Mouse (Mus musculus) MEL (cell line): ENCODE data around the gene Lgi1. TPM values are rescaled to one million over a fixed set of nuclear protein-coding genes. Genes with fewer than 3 reads are reported as not detected.

ENCODE experiments used
- DNase-seq: peaks from one replicate; pipeline ENCODE4 v3.0.0; 2011; ENCODE audit warnings: low read depth, low spot score
- H3K27ac ChIP-seq: 2 replicates; pipeline ENCODE4 v1.5.1; 2012; ENCODE audit warnings: low read depth, mild to moderate bottlenecking, control low read depth, low read length, moderate library complexity; ENCODE audit not compliant: control insufficient read depth
- H3K27me3 ChIP-seq, 2 experiments: fragments of 150-350 bp in 1 of 2; sonication (generic) in 1 of 2; 2 replicates each; pipeline ENCODE4 v1.6.1; 2012; ENCODE audit warnings: low read length in 2 of 2, mild to moderate bottlenecking in 2 of 2, improper control_type of control experiment in 1 of 2, moderate library complexity in 1 of 2; ENCODE audit not compliant: insufficient read depth in 2 of 2, control insufficient read depth in 1 of 2
- H3K36me3 ChIP-seq, 2 experiments: 2 replicates each; pipeline ENCODE4 v1.6.1; 2012 to 2014; ENCODE audit warnings: low read length in 2 of 2, improper control_type of control experiment in 1 of 2, inconsistent platforms in 1 of 2, mild to moderate bottlenecking in 1 of 2; ENCODE audit not compliant: insufficient read depth in 2 of 2, control insufficient read depth in 1 of 2
- H3K4me1 ChIP-seq, 2 experiments: fragments of 150-350 bp in 1 of 2; sonication (generic) in 1 of 2; 2 replicates each; pipeline ENCODE4 v1.6.1; 2012; ENCODE audit warnings: low read length in 2 of 2, improper control_type of control experiment in 1 of 2, mild to moderate bottlenecking in 1 of 2; ENCODE audit not compliant: insufficient read depth in 2 of 2, control insufficient read depth in 1 of 2
- H3K4me3 ChIP-seq, 2 experiments: fragments of 150-350 bp in 1 of 2; sonication (generic) in 1 of 2; 2 replicates each; pipeline ENCODE4 v1.5.1; 2012; ENCODE audit warnings: low read depth in 2 of 2, low read length in 2 of 2, mild to moderate bottlenecking in 2 of 2, moderate library complexity in 2 of 2, control low read depth in 1 of 2, improper control_type of control experiment in 1 of 2; ENCODE audit not compliant: control insufficient read depth in 1 of 2, insufficient read depth in 1 of 2
- H3K79me2 ChIP-seq: 2 replicates; pipeline ENCODE4 v1.6.1; 2012; ENCODE audit warnings: mild to moderate bottlenecking, low read length, moderate library complexity; ENCODE audit not compliant: control insufficient read depth, poor library complexity, insufficient read depth
- H3K9ac ChIP-seq: 2 replicates; pipeline ENCODE4 v1.6.1; 2012; ENCODE audit warnings: low read depth, mild to moderate bottlenecking, control low read depth, low read length, moderate library complexity; ENCODE audit not compliant: control insufficient read depth, poor library complexity, severe bottlenecking
- H3K9me3 ChIP-seq: fragments of 150-350 bp; sonication (generic); replicated peaks from 2 replicates; pipeline ENCODE4 v1.6.1; 2012; ENCODE audit warnings: mild to moderate bottlenecking, low read length, improper control_type of control experiment, moderate library complexity; ENCODE audit not compliant: insufficient read depth
- BHLHE40 ChIP-seq: IDR thresholded peaks from 2 replicates; pipeline ENCODE4 v1.6.1; 2012; ENCODE audit warnings: low read depth, mild to moderate bottlenecking, inconsistent platforms, low read length, improper control_type of control experiment, borderline replicate concordance
- CHD1 ChIP-seq: IDR thresholded peaks from 2 replicates; pipeline ENCODE4 v1.6.1; 2012; ENCODE audit warnings: low read depth, mild to moderate bottlenecking, inconsistent platforms, low read length, improper control_type of control experiment
- CHD2 ChIP-seq: IDR thresholded peaks from 2 replicates; pipeline ENCODE4 v1.6.1; 2011; ENCODE audit warnings: low read length, improper control_type of control experiment
- E2F4 ChIP-seq: IDR thresholded peaks from 2 replicates; pipeline ENCODE4 v1.6.1; 2011; ENCODE audit warnings: low read depth, low read length, improper control_type of control experiment, borderline replicate concordance
- EP300 ChIP-seq, 2 experiments: IDR thresholded peaks; 2 replicates each; pipeline ENCODE4 v1.6.1; 2011; ENCODE audit warnings: improper control_type of control experiment in 2 of 2, low read length in 2 of 2, low read depth in 1 of 2, mild to moderate bottlenecking in 1 of 2
- ETS1 ChIP-seq: IDR thresholded peaks from 2 replicates; pipeline ENCODE4 v1.6.1; 2012; ENCODE audit warnings: low read depth, mild to moderate bottlenecking, inconsistent platforms, low read length, improper control_type of control experiment, moderate library complexity
- GATA1 ChIP-seq: IDR thresholded peaks from 2 replicates; pipeline ENCODE4 v1.6.1; 2011; ENCODE audit warnings: low read depth, low read length, improper control_type of control experiment
- HCFC1 ChIP-seq: IDR thresholded peaks from 2 replicates; pipeline ENCODE4 v1.6.1; 2012; ENCODE audit warnings: low read depth, mild to moderate bottlenecking, inconsistent platforms, low read length, improper control_type of control experiment, moderate library complexity
- JUND ChIP-seq: IDR thresholded peaks from 2 replicates; pipeline ENCODE4 v1.6.1; 2011; ENCODE audit warnings: low read depth, mild to moderate bottlenecking, improper control_type of control experiment, low read length
- KAT2A ChIP-seq: conservative IDR thresholded peaks from 2 replicates; pipeline ENCODE4 v1.6.1; 2012; ENCODE audit warnings: low read depth, low read length, improper control_type of control experiment, inconsistent platforms
- MAFK ChIP-seq: IDR thresholded peaks from 2 replicates; pipeline ENCODE4 v1.6.1; 2011; ENCODE audit warnings: low read depth, mild to moderate bottlenecking, low read length, improper control_type of control experiment, borderline replicate concordance
- MAZ ChIP-seq: IDR thresholded peaks from 2 replicates; pipeline ENCODE4 v1.6.1; 2012; ENCODE audit warnings: low read depth, mild to moderate bottlenecking, inconsistent platforms, low read length, improper control_type of control experiment
- MXI1 ChIP-seq: IDR thresholded peaks from 2 replicates; pipeline ENCODE4 v1.6.1; 2011; ENCODE audit warnings: mild to moderate bottlenecking, low read depth, low read length, improper control_type of control experiment
- NRF1 ChIP-seq: IDR thresholded peaks from 2 replicates; pipeline ENCODE4 v1.6.1; 2014; ENCODE audit warnings: low read depth, mild to moderate bottlenecking, inconsistent platforms, low read length, improper control_type of control experiment, moderate library complexity; ENCODE audit not compliant: poor library complexity, insufficient read depth, severe bottlenecking
- POLR2A ChIP-seq, 2 experiments: IDR thresholded peaks; 2 replicates each; pipeline ENCODE4 v1.6.1; 2011 to 2012; ENCODE audit warnings: low read length in 2 of 2, mild to moderate bottlenecking in 2 of 2, control low read depth in 1 of 2, improper control_type of control experiment in 1 of 2, low read depth in 1 of 2, moderate library complexity in 1 of 2; ENCODE audit not compliant: control insufficient read depth in 1 of 2, insufficient read depth in 1 of 2, poor library complexity in 1 of 2
- RAD21 ChIP-seq: IDR thresholded peaks from 2 replicates; pipeline ENCODE4 v1.6.1; 2011; ENCODE audit warnings: mild to moderate bottlenecking, low read depth, low read length, improper control_type of control experiment
- SIN3A ChIP-seq: IDR thresholded peaks from 2 replicates; pipeline ENCODE4 v1.6.1; 2012; ENCODE audit warnings: low read length, improper control_type of control experiment, inconsistent platforms
- SMC3 ChIP-seq: IDR thresholded peaks from 2 replicates; pipeline ENCODE4 v1.6.1; 2011; ENCODE audit warnings: low read depth, low read length, improper control_type of control experiment
- TCF12 ChIP-seq: IDR thresholded peaks from 2 replicates; pipeline ENCODE4 v1.6.1; 2014; ENCODE audit warnings: low read depth, mild to moderate bottlenecking, inconsistent platforms, low read length, improper control_type of control experiment, moderate library complexity
- ZKSCAN1 ChIP-seq: IDR thresholded peaks from 2 replicates; pipeline ENCODE4 v1.6.1; 2012; ENCODE audit warnings: low read depth, mild to moderate bottlenecking, inconsistent platforms, low read length, improper control_type of control experiment, moderate library complexity
- ZNF384 ChIP-seq: IDR thresholded peaks from 2 replicates; pipeline ENCODE4 v1.6.1; 2012; ENCODE audit warnings: low read depth, mild to moderate bottlenecking, inconsistent platforms, low read length, improper control_type of control experiment
- polyA plus RNA-seq, 2 experiments: library from polyadenylated mRNA; stranded (reverse) in 1 of 2; unstranded in 1 of 2; fragments of >175 nt in 1 of 2; fragments of >200 nt in 1 of 2; gene quantifications; 2 replicates each; pipeline versions ENCODE4 v1.2.1 to v1.2.4; 2012; ENCODE audit warnings: low replicate concordance in 2 of 2, low read depth in 1 of 2; ENCODE audit not compliant: insufficient read length in 2 of 2, insufficient read depth in 1 of 2, missing spikeins in 1 of 2
- total RNA-seq: library from RNA; depleted of rRNA; stranded (reverse); fragments of 300-350 nt; gene quantifications from 2 replicates; pipeline ENCODE4 v1.2.3, GENCODE M21; 2012

Lgi1 gene
- total and polyA plus RNA-seq, 3 experiments: 0.01 TPM; not detected in 2

- TF ChIP-seq SMC3: no peak
- peak; percentile 85 for TF ChIP-seq HCFC1
- no peak for TF ChIP-seq CHD1
- TF ChIP-seq MXI1: no peak
- no peak for TF ChIP-seq SIN3A
- no peak for TF ChIP-seq ZNF384
- no peak for TF ChIP-seq BHLHE40
- TF ChIP-seq KAT2A: peak; percentile 42; the same call in 1 of the 2 replicates
- no peak for TF ChIP-seq RAD21
- TF ChIP-seq GATA1: no peak
- TF ChIP-seq CHD2: no peak
- TF ChIP-seq JUND: no peak
- no peak for TF ChIP-seq EP300 (IDR thresholded peaks at IDR 0.05; ENCODE audit: low read depth in 1 of 2, low read length in 2 of 2)
- TF ChIP-seq E2F4: no peak
- TF ChIP-seq NRF1: no peak
- TF ChIP-seq ZKSCAN1: no peak
- TF ChIP-seq MAZ: no peak
- no peak for DNase-seq
- Histone ChIP-seq H3K27me3 (no peaks in the 10 kb centered on the region), H3K4me3 (no peak overlapping the region), H3K9me3 (no peaks in the 10 kb centered on the region), H3K36me3 (no peaks in the 10 kb centered on the region), H3K27ac (no peak overlapping the region), H3K4me1 (no peaks in the 10 kb centered on the region), H3K79me2 (no peaks in the 10 kb centered on the region), H3K9ac (no peak overlapping the region)
Measured at GRCm38 (mm10) chr19:38258651-38259065, 5.7 kb upstream of the Lgi1 start.

- Histone ChIP-seq H3K4me3 (no peak overlapping the region), H3K9me3 (no peaks in the 10 kb centered on the region), H3K9ac (no peak overlapping the region), H3K27me3 (no peaks in the 10 kb centered on the region), H3K79me2 (no peaks in the 10 kb centered on the region), H3K27ac (no peak overlapping the region), H3K36me3 (no peaks in the 10 kb centered on the region), H3K4me1 (no peaks in the 10 kb centered on the region)
- no peak for TF ChIP-seq GATA1
- TF ChIP-seq TCF12: no peak
- no peak for TF ChIP-seq RAD21
- TF ChIP-seq MAZ: no peak
- no peak for TF ChIP-seq ETS1
- no peak for TF ChIP-seq MAFK
- TF ChIP-seq MXI1: no peak
- no peak for TF ChIP-seq POLR2A (IDR thresholded peaks at IDR 0.05; ENCODE audit: control insufficient read depth in 1 of 2, insufficient read depth in 1 of 2, low read depth in 1 of 2, low read length in 2 of 2, poor library complexity in 1 of 2)
- no peak for DNase-seq
Measured at GRCm38 (mm10) chr19:38259436-38259835, 4.9 kb upstream of the Lgi1 start.
